Mouse (Mus musculus): ENCODE measurements around the gene Prss46. TPM values are rescaled to one million over a fixed set of nuclear protein-coding genes. Genes with fewer than 3 reads are reported as not detected.

The Prss46 gene
- total RNA-seq, 2 experiments from 2014 or later: not detected

DNA sequence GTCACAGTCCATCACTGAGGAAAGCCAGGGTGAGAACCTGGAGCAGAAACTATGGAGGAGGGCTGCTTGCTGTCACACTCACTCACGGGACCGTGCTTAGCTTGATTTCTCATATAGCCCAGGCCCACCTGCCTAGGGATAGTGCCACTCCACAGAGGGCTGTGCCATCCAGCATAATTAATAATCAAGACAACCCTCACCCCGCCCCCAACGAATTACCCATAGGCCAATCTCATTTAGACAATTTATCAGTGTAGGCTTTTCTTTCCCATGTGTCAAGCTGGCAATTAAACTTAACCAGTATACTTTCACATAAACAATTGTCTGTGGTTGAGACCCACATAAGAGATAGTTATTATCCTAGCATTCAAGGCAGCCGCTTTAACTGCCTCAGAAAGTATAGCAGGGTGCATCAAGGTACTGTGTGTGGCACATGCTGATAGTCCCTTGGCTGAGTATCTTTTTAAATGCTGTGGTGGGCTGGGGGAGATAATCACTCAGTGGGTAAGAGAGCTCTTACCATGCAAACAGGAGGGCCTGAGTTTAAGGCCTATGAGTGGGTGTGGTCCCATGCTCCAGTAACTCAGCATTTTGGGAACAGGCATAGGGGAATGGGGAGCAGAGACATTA, 14.8 kb downstream of the Prss46 start:
- DNase-seq: no peak

DNA sequence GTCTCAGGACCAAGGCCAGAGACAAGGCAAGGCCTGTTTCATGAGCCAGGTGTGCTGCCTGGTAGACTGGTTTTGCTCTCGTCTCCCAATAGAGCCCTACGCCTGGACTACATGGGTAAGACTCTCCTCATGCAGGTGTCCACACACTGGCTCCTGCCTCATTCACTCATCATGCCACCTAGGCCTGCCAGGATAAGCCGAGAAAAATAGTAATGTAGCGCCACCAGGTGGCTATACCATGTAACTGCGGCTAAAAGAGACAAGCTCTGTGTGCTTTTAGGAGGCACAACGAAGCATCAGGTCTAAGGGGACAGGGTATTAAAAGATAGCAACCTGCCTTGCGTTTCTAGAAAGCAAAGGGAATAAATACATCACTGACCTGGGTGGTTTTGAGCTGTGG, 26.7 kb downstream of the Prss46 start:
- DNase-seq: peak; percentile 74

DNA sequence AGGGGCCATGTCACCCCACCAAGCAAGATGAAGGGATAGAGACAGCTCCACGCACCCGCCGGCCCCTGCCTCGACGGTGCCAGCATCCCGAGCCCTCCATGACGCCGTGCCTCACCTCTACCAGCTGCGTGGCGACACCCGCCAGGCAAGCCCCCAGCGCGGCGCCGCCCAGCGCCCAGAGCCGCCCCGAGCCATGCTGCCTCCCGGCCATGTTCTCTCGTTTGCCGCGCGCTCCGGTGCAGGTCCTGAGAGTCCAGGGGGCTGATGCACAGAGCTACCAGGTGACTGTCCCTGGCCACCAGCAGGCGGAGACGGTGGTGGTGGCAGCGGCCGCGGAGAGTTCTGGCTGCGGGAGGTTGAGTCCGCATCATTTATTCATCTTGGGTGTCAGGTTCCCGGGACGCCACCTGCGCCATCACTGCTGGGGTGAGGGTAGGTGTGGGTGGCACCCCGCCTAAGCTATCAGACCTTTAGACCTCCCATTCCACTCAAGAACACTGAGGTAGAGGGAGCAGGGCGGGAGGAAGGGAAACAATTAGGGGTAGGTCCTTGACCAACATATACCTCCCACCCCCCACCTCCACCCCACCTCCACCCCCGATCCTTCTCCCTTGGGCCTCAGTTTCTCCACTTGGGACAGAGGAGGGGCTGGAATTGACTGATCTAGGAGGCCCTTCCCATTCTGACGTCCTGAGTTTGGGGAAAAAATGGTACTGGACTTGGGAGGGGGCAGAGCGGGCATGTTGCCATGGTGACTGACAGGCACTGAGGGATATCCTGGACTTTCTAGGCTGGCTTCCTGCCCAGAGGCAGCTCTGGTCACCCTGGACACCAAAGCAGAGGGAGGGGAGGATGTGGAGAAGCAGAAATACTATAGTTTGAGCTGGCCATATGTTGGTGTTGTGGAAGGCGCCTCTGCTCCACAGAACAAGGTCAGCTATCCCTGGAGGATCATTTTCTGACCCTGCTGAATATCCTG, 29.7 kb downstream of the Prss46 start:
- DNase-seq: peak; percentile 66

- DNase-seq: no peak
These were observed 30.4 kb downstream of the Prss46 start for GRCm38 (mm10) chr9:110874660-110875191.

DNA sequence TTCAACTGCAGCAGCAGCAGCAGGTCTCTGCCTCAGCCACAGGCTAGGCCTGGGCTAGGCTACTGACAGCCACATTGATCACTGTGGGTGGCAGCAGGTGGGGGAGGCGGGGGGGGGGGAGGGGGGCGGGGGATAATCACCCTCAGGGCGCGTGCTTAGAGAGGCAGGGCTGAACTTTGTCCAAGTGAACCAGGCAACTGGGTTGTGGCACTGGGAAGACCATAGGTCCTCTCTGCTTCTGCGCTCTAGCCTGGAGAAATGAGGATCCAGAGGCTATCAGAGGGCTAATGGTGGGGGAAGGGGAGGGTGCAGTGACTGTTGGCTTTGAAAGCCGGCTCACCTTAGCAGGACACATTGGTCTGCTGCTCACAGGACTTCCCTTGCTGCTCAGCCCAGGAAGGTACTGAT, 31.0 kb downstream of the Prss46 start:
- no peak for DNase-seq

- DNase-seq: peak; percentile 35
These were observed 33.0 kb downstream of the Prss46 start for GRCm38 (mm10) chr9:110877353-110877752.

GRCm38 (mm10) chr9:110877888-110878287, 33.6 kb downstream of the Prss46 start:
- DNase-seq: peak; percentile 80

DNA sequence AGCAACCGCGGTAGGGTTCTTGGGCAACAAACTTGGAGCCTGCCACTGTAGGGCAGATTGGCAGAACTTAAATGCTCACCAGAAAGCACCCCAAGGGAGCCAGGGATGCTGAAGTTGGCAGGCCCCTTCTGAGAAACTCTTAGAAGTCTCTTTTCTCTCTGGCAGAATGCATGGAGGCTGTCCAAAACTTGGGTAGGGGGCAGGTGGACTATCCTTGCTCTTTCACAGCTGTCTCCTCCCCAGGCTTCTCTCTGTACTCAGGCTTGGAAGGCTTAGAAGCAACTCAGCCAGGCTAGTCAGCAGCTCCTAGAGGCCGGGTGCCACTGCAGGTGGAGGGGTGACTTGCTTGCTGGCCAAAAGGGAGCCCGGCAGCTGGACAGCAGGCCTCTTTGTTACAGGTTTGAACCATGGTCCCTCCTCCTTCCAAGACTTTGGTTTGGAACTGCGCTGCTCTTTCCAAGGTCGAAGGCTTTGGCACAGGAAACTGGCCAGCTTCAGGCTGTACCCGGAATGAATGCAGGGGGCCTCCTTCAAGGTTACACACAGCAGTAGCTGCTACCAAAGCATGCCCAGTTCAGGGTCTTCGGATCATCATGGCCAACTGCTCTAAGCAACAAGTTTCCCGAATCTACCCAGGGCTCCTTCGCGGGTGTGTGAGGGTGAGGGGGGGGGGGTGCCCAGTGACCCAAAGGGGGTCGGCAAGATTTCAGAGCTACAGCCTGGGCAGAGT, 35.0 kb downstream of the Prss46 start, which contains the start of gene Als2cl:
Gene Als2cl (plus strand): TSS at position 680 of the 730 bp plus-strand sequence.
- DNase-seq: peak; percentile 58

GRCm38 (mm10) chr9:110879998-110880561, 35.8 kb downstream of the Prss46 start, which contains the start of gene Tmie:
TSS of gene Tmie (minus strand) at chr9:110880113.
- DNase-seq: peak; percentile 82

GRCm38 (mm10) chr9:110880772-110881171, 36.5 kb downstream of the Prss46 start:
- DNase-seq: peak; percentile 40

DNA sequence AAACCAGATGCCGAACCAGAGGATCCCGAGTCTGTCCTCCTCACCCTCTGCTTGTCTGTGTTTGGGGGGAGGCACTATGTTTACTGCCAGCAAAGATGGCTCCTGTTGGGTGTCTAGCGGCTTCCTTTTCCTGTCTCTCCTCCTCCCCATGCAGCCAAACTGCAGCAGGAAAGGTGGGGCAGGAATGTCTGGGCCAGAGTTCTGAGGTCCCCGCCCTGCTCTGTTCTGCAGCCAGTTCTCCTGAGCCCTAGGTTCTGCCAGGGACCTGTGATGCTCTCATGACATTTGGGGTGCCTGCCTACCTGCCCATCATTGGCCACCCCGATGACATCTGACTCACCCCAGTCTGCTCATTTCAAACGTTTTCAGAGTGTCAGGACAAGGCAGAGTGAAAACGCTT, 37.6 kb downstream of the Prss46 start:
- peak; percentile 35 for DNase-seq

GRCm38 (mm10) chr9:110887388-110888303, 43.3 kb downstream of the Prss46 start:
- DNase-seq: no peak

- no peak for DNase-seq
These were observed 44.6 kb downstream of the Prss46 start for GRCm38 (mm10) chr9:110888935-110889334.

DNA sequence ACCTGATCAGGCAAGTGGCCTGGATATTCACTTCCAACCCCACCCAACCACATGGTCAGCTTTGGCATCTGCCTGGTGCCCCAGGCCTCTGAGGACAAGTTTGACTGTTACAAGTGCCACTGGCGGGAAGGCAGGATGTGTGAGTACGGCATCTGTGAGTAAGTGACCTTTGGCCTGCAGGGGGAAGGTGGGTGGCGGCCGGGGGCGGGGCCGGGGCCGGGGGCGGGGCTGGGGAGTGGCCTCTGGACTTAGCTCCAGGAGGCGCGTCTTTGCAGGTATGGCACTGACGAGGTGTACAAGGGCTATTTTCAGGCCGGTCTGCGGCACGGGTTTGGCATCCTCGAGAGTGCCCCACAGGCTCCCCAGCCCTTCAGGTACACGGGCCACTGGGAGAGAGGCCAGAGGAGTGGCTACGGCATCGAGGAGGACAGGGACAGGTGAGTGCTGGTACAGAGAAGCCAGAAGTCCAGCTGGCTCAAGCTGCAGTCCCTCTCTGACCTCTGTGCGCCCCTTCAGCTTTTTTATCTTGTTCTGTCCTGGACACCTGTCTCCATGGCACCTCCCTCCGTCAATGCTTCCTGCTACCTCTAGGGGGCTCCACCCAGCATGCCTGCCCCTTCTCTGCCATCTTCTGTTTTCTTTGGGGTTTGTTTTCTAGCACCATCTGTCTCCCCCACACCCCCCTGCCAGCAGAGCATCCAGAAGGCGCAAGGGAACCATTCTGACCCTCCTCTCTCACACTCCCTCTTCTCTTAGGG, 45.9 kb downstream of the Prss46 start:
- DNase-seq: no peak

- DNase-seq: peak; percentile 33
These were observed 46.9 kb downstream of the Prss46 start for GRCm38 (mm10) chr9:110891077-110891828.

GRCm38 (mm10) chr9:110892552-110892951, 48.2 kb downstream of the Prss46 start:
- no peak for DNase-seq

GRCm38 (mm10) chr9:110893429-110893828, 49.1 kb downstream of the Prss46 start:
- DNase-seq: no peak

GRCm38 (mm10) chr9:110895507-110895906, 51.2 kb downstream of the Prss46 start:
- no peak for DNase-seq

DNA sequence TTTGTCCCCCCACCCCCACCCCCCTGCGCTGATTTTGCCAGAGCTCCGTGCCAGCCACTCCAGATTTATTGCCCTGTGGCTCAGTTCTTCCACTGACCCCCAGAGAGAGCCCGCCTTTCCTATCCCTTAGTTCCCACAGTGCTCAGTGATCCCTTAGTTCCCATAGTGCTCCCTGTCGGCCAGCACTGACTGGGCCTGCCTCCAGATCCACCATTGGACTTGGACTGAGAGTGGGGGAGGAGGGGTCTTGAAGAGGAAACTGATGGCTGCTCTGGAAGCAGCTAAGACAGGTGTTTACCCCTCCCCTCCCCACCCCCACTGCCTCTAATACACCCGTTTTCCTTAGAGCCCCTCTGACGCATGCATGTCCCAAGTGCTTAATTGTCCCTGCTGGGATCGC, 51.7 kb downstream of the Prss46 start:
- DNase-seq: no peak

Data from adrenal gland, postnatal 10 days (tissue).